Mouse (Mus musculus) E14TG2a.4 (cell line): Measurements from ENCODE around the gene Tcf7l2.

Source experiments
- H3K27me3 ChIP-seq: 2 replicates; pipeline ENCODE4 v1.6.1; 2014; ENCODE audit warnings: low read length, control low read depth; ENCODE audit not compliant: insufficient read depth
- H3K36me3 ChIP-seq: 2 replicates; pipeline ENCODE4 v1.6.1; 2014; ENCODE audit warnings: low read length, control low read depth; ENCODE audit not compliant: insufficient read depth
- H3K4me1 ChIP-seq: replicated peaks from 2 replicates; pipeline ENCODE4 v1.6.1; 2014; ENCODE audit warnings: low read depth, low read length, control low read depth
- H3K4me3 ChIP-seq: replicated peaks from 2 replicates; pipeline ENCODE4 v1.5.1; 2014; ENCODE audit warnings: mild to moderate bottlenecking, low read length
- H3K9me3 ChIP-seq: 2 replicates; pipeline ENCODE4 v1.6.1; 2014; ENCODE audit warnings: low read length, control low read depth
- CTCF ChIP-seq: conservative IDR thresholded peaks from 2 replicates; pipeline ENCODE4 v1.5.1; 2014; ENCODE audit warnings: low read length
- NANOG ChIP-seq: IDR thresholded peaks from 2 replicates; pipeline ENCODE4 v1.6.1; 2014; ENCODE audit warnings: borderline replicate concordance, low read length, mixed read lengths
- POU5F1 ChIP-seq: IDR thresholded peaks from 2 replicates; pipeline ENCODE4 v1.6.1; 2014; ENCODE audit warnings: low read length, borderline replicate concordance

Tcf7l2 gene

DNA sequence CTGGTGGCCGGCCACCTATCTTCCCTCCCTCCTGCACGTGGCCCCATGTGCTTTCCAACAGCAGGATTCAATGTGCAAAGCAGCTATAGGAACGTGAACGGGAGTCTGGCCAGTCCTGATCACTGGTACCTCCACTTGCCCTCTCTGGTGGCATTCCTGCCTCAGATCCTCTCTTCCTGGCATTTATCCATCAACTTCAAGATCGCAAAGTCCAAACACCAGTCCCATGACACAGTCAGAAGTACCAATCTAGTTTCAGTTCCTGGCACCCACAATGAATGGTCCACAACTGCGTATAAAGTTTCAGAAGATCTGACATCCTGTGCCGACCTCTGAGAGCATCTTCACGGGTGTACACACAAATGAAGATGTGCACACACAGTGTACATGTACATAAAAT, 38.9 kb upstream of the Tcf7l2 start:
- TF ChIP-seq NANOG: no peak
- TF ChIP-seq POU5F1: no peak
- TF ChIP-seq CTCF: no peak
- no peaks in the 10 kb centered on the region for H3K36me3 ChIP-seq
- no peaks in the 10 kb centered on the region for H3K9me3 ChIP-seq
- H3K4me1 ChIP-seq: peaks cover 57% of the 10 kb centered on the region
- no peak overlapping the region for H3K4me3 ChIP-seq
- peaks cover 22% of the 10 kb centered on the region; the same call in 1 of the 2 replicates for H3K27me3 ChIP-seq

DNA sequence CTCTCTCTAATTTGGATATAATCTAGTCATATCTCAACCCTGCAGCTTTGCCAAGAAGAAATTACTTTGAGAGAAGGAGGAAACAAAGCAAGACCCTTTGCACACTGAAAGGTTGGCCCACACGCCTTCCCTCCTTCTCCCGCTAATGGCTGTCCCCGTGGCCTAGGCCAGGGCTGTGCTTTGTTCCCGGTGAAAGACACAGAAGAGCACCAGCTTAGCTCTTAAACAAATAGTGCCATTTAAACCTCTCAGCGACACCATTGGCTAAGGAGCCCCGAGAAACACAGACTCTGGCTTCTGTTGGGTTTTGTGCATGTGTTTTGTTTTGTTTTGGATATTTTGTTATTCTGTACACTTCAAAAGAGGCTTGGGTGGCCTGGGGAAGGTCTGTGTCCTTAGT, 37.5 kb upstream of the Tcf7l2 start:
- no peak for TF ChIP-seq NANOG
- no peak for TF ChIP-seq CTCF
- TF ChIP-seq POU5F1: no peak
- H3K4me3 ChIP-seq: no peak overlapping the region
- H3K27me3 ChIP-seq: peaks cover 17% of the 10 kb centered on the region; the same call in 1 of the 2 replicates
- H3K4me1 ChIP-seq: peaks cover 56% of the 10 kb centered on the region
- no peaks in the 10 kb centered on the region for H3K36me3 ChIP-seq
- H3K9me3 ChIP-seq: no peaks in the 10 kb centered on the region

GRCm38 (mm10) chr19:55706300-55706699, 35.3 kb upstream of the Tcf7l2 start:
- TF ChIP-seq POU5F1: no peak
- TF ChIP-seq NANOG: no peak
- no peak for TF ChIP-seq CTCF
- H3K4me1 ChIP-seq: peaks cover 57% of the 10 kb centered on the region
- H3K9me3 ChIP-seq: no peaks in the 10 kb centered on the region
- no peaks in the 10 kb centered on the region for H3K36me3 ChIP-seq
- H3K4me3 ChIP-seq: no peak overlapping the region
- peaks cover 13% of the 10 kb centered on the region; the same call in 1 of the 2 replicates for H3K27me3 ChIP-seq

- TF ChIP-seq POU5F1: no peak
- 0 out of 2 replicates have a peak, but pooled peaks have one; percentile 50 for TF ChIP-seq NANOG
- no peak for TF ChIP-seq CTCF
- Histone ChIP-seq H3K36me3 (no peaks in the 10 kb centered on the region), H3K4me1 (peaks cover 57% of the 10 kb centered on the region), H3K9me3 (no peaks in the 10 kb centered on the region), H3K27me3 (peaks cover 13% of the 10 kb centered on the region; the same call in 1 of the 2 replicates), H3K4me3 (no peak overlapping the region)
These were observed 34.8 kb upstream of the Tcf7l2 start for GRCm38 (mm10) chr19:55706806-55707205.

- peaks cover 6% of the 10 kb centered on the region; the same call in 1 of the 2 replicates for H3K27me3 ChIP-seq
- TF ChIP-seq CTCF (no peak), NANOG (no peak), POU5F1 (no peak)
- H3K9me3 ChIP-seq: no peaks in the 10 kb centered on the region
- no peak overlapping the region for H3K4me3 ChIP-seq
- peaks cover 66% of the 10 kb centered on the region for H3K4me1 ChIP-seq
- no peaks in the 10 kb centered on the region for H3K36me3 ChIP-seq
These were observed 33.5 kb upstream of the Tcf7l2 start for GRCm38 (mm10) chr19:55708031-55708554.

DNA sequence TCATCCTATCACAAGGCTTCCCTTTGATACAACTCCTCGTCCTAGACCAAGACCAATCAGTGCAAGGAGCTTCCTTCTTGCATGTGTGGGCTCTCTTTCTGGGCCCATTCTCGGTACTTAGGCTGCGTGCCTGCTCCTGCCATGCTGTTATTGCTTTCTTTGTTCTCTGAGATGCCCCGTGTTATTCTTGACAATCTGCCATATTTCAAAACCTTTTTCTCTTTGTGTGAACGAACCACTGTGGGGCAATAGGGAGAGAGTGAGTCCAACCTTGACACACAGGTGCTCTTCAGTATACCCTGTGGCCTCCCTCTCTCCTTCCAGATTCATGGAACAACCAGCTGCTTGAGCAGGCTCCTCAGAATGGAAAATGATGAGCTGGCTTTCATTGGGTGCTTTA, 30.8 kb upstream of the Tcf7l2 start:
- H3K27me3 ChIP-seq: peaks cover 6% of the 10 kb centered on the region; the same call in 1 of the 2 replicates
- no peaks in the 10 kb centered on the region for H3K9me3 ChIP-seq
- no peak overlapping the region for H3K4me3 ChIP-seq
- H3K4me1 ChIP-seq: peaks cover 84% of the 10 kb centered on the region
- no peak for TF ChIP-seq NANOG
- TF ChIP-seq POU5F1: no peak
- no peak for TF ChIP-seq CTCF
- no peaks in the 10 kb centered on the region for H3K36me3 ChIP-seq

GRCm38 (mm10) chr19:55711701-55712100, 29.9 kb upstream of the Tcf7l2 start:
- H3K36me3 ChIP-seq: no peaks in the 10 kb centered on the region
- no peaks in the 10 kb centered on the region for H3K9me3 ChIP-seq
- peaks cover 6% of the 10 kb centered on the region; the same call in 1 of the 2 replicates for H3K27me3 ChIP-seq
- peaks cover 84% of the 10 kb centered on the region for H3K4me1 ChIP-seq
- TF ChIP-seq NANOG (no peak), POU5F1 (no peak), CTCF (no peak)
- peak overlapping the region; percentile 32; the same call in 1 of the 2 replicates for H3K4me3 ChIP-seq

DNA sequence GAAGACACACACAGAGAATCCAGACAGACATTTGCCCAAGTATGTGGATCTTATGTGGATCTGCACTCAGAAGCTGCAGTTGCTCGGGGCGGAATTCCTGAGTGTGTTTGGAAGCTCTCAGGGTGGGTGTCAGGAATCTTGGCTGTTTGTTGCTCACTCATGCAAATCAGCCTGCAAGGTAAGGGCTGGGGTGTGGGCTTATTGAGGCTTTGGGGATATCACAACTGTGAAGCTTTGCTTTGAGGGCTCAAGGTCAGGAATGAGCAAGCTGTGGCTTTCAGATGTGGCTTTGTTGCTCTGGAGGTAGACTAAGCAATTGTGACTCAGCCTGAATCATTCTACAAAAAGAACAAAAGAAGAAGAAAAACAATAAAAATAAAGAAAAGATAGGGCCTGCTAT, 28.9 kb upstream of the Tcf7l2 start:
- H3K36me3 ChIP-seq: no peaks in the 10 kb centered on the region
- H3K4me1 ChIP-seq: peaks cover 84% of the 10 kb centered on the region
- no peaks in the 10 kb centered on the region for H3K9me3 ChIP-seq
- H3K27me3 ChIP-seq: no peaks in the 10 kb centered on the region
- TF ChIP-seq NANOG: peak; percentile 69
- TF ChIP-seq CTCF: no peak
- no peak for TF ChIP-seq POU5F1
- no peak overlapping the region for H3K4me3 ChIP-seq

GRCm38 (mm10) chr19:55714015-55714414, 27.6 kb upstream of the Tcf7l2 start:
- Histone ChIP-seq H3K27me3 (no peaks in the 10 kb centered on the region), H3K9me3 (no peaks in the 10 kb centered on the region), H3K4me3 (peak overlapping the region; percentile 63), H3K4me1 (peaks cover 91% of the 10 kb centered on the region), H3K36me3 (no peaks in the 10 kb centered on the region)
- no peak for TF ChIP-seq NANOG
- no peak for TF ChIP-seq CTCF
- no peak for TF ChIP-seq POU5F1
